Mouse (Mus musculus) heart, adult 2 months (tissue): ENCODE results near the gene Rab11fip4.

Experiments used
- CTCF ChIP-seq: fragments of 200-600 bp; IDR thresholded peaks from 2 replicates; pipeline ENCODE4 v1.8.1; 2022; ENCODE audit warnings: antibody characterized with exemption, mild to moderate bottlenecking, moderate library complexity
- EP300 ChIP-seq: fragments of 200-500 bp; IDR thresholded peaks from 2 replicates; pipeline ENCODE4 v1.6.1; 2011; ENCODE audit warnings: low read depth, low read length, control low read depth; ENCODE audit not compliant: insufficient read depth
- POLR2A ChIP-seq: fragments of 200-500 bp; IDR thresholded peaks from 2 replicates; pipeline ENCODE4 v1.6.1; 2011; ENCODE audit warnings: mild to moderate bottlenecking, low read depth, low read length, control low read depth; ENCODE audit not compliant: insufficient read depth

GRCm38 (mm10) chr11:79644717-79645191 is 53.7 kb downstream of the Rab11fip4 start:
- TF ChIP-seq CTCF (no peak), POLR2A (no peak), EP300 (no peak)
